Mouse (Mus musculus) C2C12 (cell line): ENCODE measurements around the gene Rnf135. TPM values are rescaled to one million over a fixed set of nuclear protein-coding genes. Genes with fewer than 3 reads are reported as not detected.

Experiments
- H3K27me3 ChIP-seq: one replicate; pipeline ENCODE4 v1.6.1; 2011; ENCODE audit not compliant: control insufficient read depth, insufficient read depth, insufficient read length
- H3K36me3 ChIP-seq: one replicate; pipeline ENCODE4 v1.6.1; 2011; ENCODE audit not compliant: control insufficient read depth, insufficient read depth
- H3K4me3 ChIP-seq: one replicate; pipeline ENCODE4 v1.5.1; 2011; ENCODE audit warnings: mild to moderate bottlenecking, control low read depth; ENCODE audit not compliant: poor library complexity, insufficient read depth, severe bottlenecking
- H3K79me2 ChIP-seq: one replicate; pipeline ENCODE4 v1.6.1; 2011; ENCODE audit not compliant: control insufficient read depth, insufficient read depth
- H3K79me3 ChIP-seq: one replicate; pipeline ENCODE4 v1.6.1; 2011; ENCODE audit warnings: low read depth, control low read depth
- H3ac ChIP-seq: one replicate; pipeline ENCODE3; 2011; ENCODE audit warnings: low read depth; ENCODE audit not compliant: control insufficient read depth, insufficient read length
- CEBPB ChIP-seq: IDR thresholded peaks from one replicate; pipeline ENCODE4 v1.6.1; 2011; ENCODE audit warnings: low read depth, mild to moderate bottlenecking, control low read depth, moderate library complexity
- CTCF ChIP-seq: IDR thresholded peaks from one replicate; pipeline ENCODE4 v1.5.1; 2011; ENCODE audit not compliant: control insufficient read depth, insufficient read depth, insufficient read length
- FOSL1 ChIP-seq: IDR thresholded peaks from one replicate; pipeline ENCODE4 v1.8.0; 2011; ENCODE audit warnings: mild to moderate bottlenecking, low read length; ENCODE audit not compliant: poor library complexity, insufficient read depth, severe bottlenecking
- MAX ChIP-seq: IDR thresholded peaks from one replicate; pipeline ENCODE4 v1.6.1; 2011; ENCODE audit warnings: mild to moderate bottlenecking, control low read depth
- MYOD1 ChIP-seq: IDR thresholded peaks from one replicate; pipeline ENCODE4 v1.6.1; 2011; ENCODE audit warnings: low read depth; ENCODE audit not compliant: control insufficient read depth, insufficient read length
- MYOG ChIP-seq: IDR thresholded peaks from one replicate; pipeline ENCODE4 v1.6.1; 2011; ENCODE audit not compliant: control insufficient read depth, insufficient read length; ENCODE audit errors: extremely low read depth
- USF1 ChIP-seq: IDR thresholded peaks from one replicate; pipeline ENCODE4 v1.6.1; 2011; ENCODE audit warnings: low read depth, mild to moderate bottlenecking, control low read depth, moderate library complexity
- polyA plus RNA-seq: library from polyadenylated mRNA; unstranded; fragments of >200 nt; fragmentation: generic; extraction: Trizol; gene quantifications from one replicate; pipeline ENCODE4 v1.2.1, GENCODE M21; 2012; ENCODE audit warnings: missing spikeins

The Rnf135 gene
- polyA plus RNA-seq, 1 experiment = 3.6 TPM

DNA sequence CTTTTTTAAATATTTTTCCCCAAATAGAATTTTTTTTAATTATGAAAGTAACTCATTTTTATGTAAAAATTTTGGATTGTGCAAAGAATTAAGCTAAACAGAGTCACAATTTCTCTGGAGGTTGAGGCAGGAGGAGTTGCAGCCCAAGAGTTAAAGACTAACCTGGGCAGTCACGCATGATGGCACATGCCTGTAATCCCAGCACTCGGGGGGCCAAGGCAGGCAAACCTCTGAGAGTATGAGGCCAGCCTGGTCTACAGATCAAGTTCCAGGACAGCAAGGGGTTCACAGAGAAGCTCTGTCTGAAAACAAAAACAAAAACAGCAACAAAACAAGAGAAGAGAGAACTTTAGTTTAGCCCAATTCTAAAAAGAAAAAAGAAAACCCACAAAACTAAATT lies 19.4 kb upstream of the Rnf135 start:
- Histone ChIP-seq H3K27me3 (no peaks in the 10 kb centered on the region), H3K36me3 (no peaks in the 10 kb centered on the region)

DNA sequence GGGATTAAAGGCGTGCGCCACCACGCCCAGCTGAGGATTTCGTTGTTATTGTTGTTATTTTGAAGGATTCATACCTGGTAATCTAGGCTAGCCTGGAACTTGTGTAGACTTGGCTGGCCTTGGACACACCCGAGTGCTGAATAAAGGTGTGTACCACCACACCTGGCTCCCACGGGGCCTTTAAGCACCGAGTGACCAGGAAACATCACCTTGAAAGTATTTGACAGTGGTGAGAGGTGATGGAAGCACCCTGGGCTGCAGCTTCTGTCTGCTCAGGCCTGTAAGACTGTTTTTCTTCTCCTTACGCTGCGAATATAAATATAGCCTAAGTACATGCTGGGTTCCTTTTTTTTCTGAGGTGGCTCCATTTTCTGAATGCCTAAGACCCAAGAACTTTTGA lies 15.5 kb upstream of the Rnf135 start:
- no peaks in the 10 kb centered on the region for H3K79me2 ChIP-seq
- H3K79me3 ChIP-seq = no peaks in the 10 kb centered on the region
- H3K36me3 ChIP-seq = no peaks in the 10 kb centered on the region
- no peak overlapping the region for H3K4me3 ChIP-seq
- TF ChIP-seq MYOD1 (no peak), USF1 (no peak), CTCF (no peak), CEBPB (no peak), FOSL1 (no peak)
- no peak overlapping the region for H3ac ChIP-seq
- no peaks in the 10 kb centered on the region for H3K27me3 ChIP-seq

More for the DNA sequence above, 19.4 kb upstream of the Rnf135 start:
- TF ChIP-seq MYOG (no peak), FOSL1 (no peak), CTCF (no peak), USF1 (no peak), CEBPB (no peak), MYOD1 (no peak), MAX (no peak)
- no peaks in the 10 kb centered on the region for H3K79me3 ChIP-seq
- no peak overlapping the region for H3K4me3 ChIP-seq
- H3ac ChIP-seq = no peak overlapping the region
- H3K79me2 ChIP-seq = no peaks in the 10 kb centered on the region

DNA sequence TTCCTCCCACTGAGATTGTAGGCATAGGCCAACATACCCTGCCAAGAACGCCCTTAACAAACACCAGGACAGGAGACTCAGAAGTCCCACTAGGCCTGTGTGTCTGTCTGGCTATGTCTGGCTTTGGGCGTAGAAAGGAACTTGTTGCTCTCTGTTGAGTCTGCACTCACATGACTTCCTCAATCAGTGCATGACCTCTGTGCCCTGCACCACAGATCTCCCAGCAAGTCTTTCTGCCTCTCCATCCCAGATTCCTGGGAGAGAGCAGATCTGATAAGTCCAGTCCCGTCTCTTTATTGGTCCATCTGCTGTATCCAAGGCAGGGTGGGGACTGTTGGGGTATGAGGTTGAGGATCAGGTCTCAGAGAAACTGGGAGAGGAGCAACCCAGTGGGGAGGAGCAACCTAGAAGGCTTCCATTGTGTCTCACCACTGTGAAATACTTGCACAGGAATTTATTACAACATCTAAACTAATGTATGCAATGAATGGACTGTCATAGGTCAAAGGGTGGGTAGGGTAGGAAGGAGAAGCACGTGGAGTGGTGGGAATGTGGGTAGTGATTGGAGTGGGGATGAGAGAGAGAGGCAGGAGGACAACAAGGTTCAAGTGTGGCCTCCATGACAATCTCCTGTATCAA lies 14.9 kb upstream of the Rnf135 start:
- no peak overlapping the region for H3K4me3 ChIP-seq
- H3ac ChIP-seq = no peak overlapping the region
- no peaks in the 10 kb centered on the region for H3K79me2 ChIP-seq
- no peaks in the 10 kb centered on the region for H3K79me3 ChIP-seq
- no peak for TF ChIP-seq MYOG
- no peak for TF ChIP-seq MAX
- TF ChIP-seq CTCF = no peak
- TF ChIP-seq FOSL1 = no peak
- TF ChIP-seq USF1 = no peak
- TF ChIP-seq MYOD1 = no peak
- no peak for TF ChIP-seq CEBPB
- no peaks in the 10 kb centered on the region for H3K27me3 ChIP-seq
- H3K36me3 ChIP-seq = no peaks in the 10 kb centered on the region

DNA sequence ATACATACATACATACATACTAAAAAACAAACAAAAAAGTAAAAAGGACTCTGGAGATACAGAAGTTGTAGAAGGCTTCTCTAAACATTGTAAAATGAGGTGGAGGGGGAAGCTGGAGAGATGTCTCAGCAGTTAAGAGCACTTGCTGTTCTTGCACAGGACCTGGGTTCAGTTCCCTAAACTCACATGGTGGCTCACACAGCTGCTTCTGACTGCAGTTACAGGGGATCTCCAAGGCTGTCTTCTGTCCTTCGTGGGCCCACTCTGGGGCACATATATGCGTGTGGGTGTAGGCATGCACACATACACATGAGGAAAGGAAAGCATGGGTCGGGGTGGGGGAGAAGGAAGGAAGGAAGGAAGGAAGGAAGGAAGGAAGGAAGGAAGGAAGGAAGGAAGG lies 14.0 kb upstream of the Rnf135 start:
- Histone ChIP-seq H3K79me2 (no peaks in the 10 kb centered on the region), H3K36me3 (no peaks in the 10 kb centered on the region), H3K27me3 (no peaks in the 10 kb centered on the region), H3K4me3 (no peak overlapping the region), H3K79me3 (no peaks in the 10 kb centered on the region), H3ac (no peak overlapping the region)
- TF ChIP-seq MAX = no peak

DNA sequence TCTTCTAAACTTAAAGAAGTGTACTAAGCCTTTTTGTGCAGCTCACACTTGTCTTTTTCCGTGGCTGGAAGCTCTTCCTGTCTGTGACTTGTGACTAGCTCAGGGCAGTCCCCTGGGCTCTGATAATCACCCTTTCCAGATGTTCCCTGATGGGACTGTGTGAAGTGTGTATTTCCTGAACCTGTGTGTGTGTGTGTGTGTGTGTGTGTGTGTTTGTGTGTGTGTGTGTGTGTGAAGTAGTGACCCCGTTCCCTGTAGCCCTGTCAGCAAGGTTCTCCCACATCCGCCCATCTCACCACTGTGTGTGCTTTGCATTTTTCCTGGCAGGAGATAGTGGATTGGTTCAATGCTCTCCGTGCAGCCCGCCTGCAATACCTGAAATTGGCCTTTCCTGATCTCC lies 13.3 kb upstream of the Rnf135 start:
- no peak overlapping the region for H3K4me3 ChIP-seq
- H3K36me3 ChIP-seq = no peaks in the 10 kb centered on the region
- H3K27me3 ChIP-seq = no peaks in the 10 kb centered on the region
- H3K79me2 ChIP-seq = no peaks in the 10 kb centered on the region
- H3K79me3 ChIP-seq = no peaks in the 10 kb centered on the region
- TF ChIP-seq CTCF (no peak), MYOD1 (no peak), CEBPB (no peak), FOSL1 (no peak), MAX (no peak), MYOG (no peak), USF1 (no peak)
- H3ac ChIP-seq = no peak overlapping the region

DNA sequence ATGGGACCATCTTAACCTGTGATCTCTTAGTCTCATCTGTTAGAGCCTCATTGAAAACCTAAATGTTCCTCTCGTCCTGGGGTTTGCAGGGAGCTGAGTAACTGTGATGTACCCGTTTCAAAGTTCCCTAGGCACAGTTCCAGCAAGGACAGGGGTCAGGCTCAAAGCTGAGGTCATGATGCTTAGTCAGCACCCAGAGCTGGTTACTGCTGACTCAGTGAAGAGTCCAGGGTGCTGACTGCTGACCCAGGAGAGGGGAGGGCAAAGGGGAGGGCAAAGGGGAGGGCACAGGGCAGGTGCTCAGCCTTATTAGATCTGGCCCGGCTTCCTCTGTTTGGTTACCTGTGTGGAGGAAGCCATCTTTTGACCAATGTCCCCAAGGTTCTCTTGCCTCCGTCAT lies 11.8 kb upstream of the Rnf135 start:
- Histone ChIP-seq H3K79me2 (no peaks in the 10 kb centered on the region), H3K27me3 (no peaks in the 10 kb centered on the region), H3ac (no peak overlapping the region), H3K79me3 (no peaks in the 10 kb centered on the region), H3K36me3 (no peaks in the 10 kb centered on the region), H3K4me3 (no peak overlapping the region)
- no peak for TF ChIP-seq FOSL1
- TF ChIP-seq CTCF = no peak
- TF ChIP-seq MYOG = no peak
- no peak for TF ChIP-seq MAX
- TF ChIP-seq USF1 = no peak
- no peak for TF ChIP-seq CEBPB
- TF ChIP-seq MYOD1 = no peak
